Mouse (Mus musculus) kidney, embryonic 14.5 days (tissue): ENCODE data around the gene Rsph6a. TPM values are rescaled to one million over a fixed set of nuclear protein-coding genes. Genes with fewer than 3 reads are reported as not detected.

Source experiments
- ATAC-seq: fragments of 200-750 bp; cut with Nextera tagmentation; 2 replicates; pipeline ENCODE4 v1.8.0; 2017; ENCODE audit warnings: moderate number of reproducible peaks, mild to moderate bottlenecking, moderate TSS enrichment, moderate library complexity; ENCODE audit not compliant: low FRiP score, low TSS enrichment
- H3K27ac ChIP-seq: fragments of 300-500 bp; sonication (generic); 2 replicates; pipeline ENCODE4 v1.5.1; 2014; ENCODE audit warnings: low read depth, mild to moderate bottlenecking, low read length, moderate library complexity, mixed read lengths
- H3K27me3 ChIP-seq: fragments of 300-500 bp; sonication (generic); 2 replicates; pipeline ENCODE4 v1.6.1; 2014; ENCODE audit warnings: mild to moderate bottlenecking, low read length; ENCODE audit not compliant: control insufficient read depth, insufficient read depth
- H3K36me3 ChIP-seq: fragments of 300-500 bp; sonication (generic); 2 replicates; pipeline ENCODE4 v1.6.1; 2014; ENCODE audit warnings: low read length, mixed read lengths; ENCODE audit not compliant: control insufficient read depth, insufficient read depth
- H3K4me1 ChIP-seq: fragments of 300-500 bp; sonication (generic); 2 replicates; pipeline ENCODE4 v1.6.1; 2014; ENCODE audit warnings: low read length, mixed read lengths; ENCODE audit not compliant: control insufficient read depth, insufficient read depth
- H3K4me2 ChIP-seq: fragments of 300-500 bp; sonication (generic); replicated peaks from 2 replicates; pipeline ENCODE4 v1.6.1; 2014; ENCODE audit warnings: low read depth, mild to moderate bottlenecking, low read length
- H3K4me3 ChIP-seq: fragments of 300-500 bp; sonication (generic); 2 replicates; pipeline ENCODE4 v1.5.1; 2014; ENCODE audit warnings: mild to moderate bottlenecking, low read length
- H3K9ac ChIP-seq: fragments of 300-500 bp; sonication (generic); 2 replicates; pipeline ENCODE4 v1.6.1; 2014; ENCODE audit warnings: low read depth, mild to moderate bottlenecking, low read length, moderate library complexity
- H3K9me3 ChIP-seq: fragments of 300-500 bp; sonication (generic); 2 replicates; pipeline ENCODE4 v1.6.1; 2016; ENCODE audit warnings: low read length; ENCODE audit not compliant: control insufficient read depth
- WGBS: fragments of 180-500 bp; shearing (Covaris S2); extraction: QIAGEN DNeasy Blood & Tissue Kit; methylation state at CpG from one replicate; pipeline ENCODE4 v1.1.7; 2014; 5-methylcytosine and 5-hydroxymethylcytosine counted together
- polyA plus RNA-seq: library from polyadenylated mRNA; unstranded; fragments of >200 nt; fragmentation: Nextera tagmentation; extraction: Ambion mirVana; gene quantifications from 2 replicates; pipeline ENCODE4 v1.2.1, GENCODE M21; 2014

The Rsph6a gene
- polyA plus RNA-seq, 1 experiment from 2014 or later: not detected

- no peak overlapping the region for H3K9ac ChIP-seq
- peaks cover 24% of the 10 kb centered on the region for H3K36me3 ChIP-seq
- ATAC-seq: no peak
- H3K27ac ChIP-seq: no peak overlapping the region
- WGBS: 40% methylated on average over 10 of the region's 10 CpGs
- no peaks in the 10 kb centered on the region for H3K9me3 ChIP-seq
- no peak overlapping the region for H3K4me2 ChIP-seq
- H3K4me1 ChIP-seq: peaks cover 40% of the 10 kb centered on the region
- H3K27me3 ChIP-seq: no peaks in the 10 kb centered on the region
- no peak overlapping the region for H3K4me3 ChIP-seq
These were observed 34.3 kb downstream of the Rsph6a start for GRCm38 (mm10) chr7:19088813-19089212.

- Histone ChIP-seq H3K36me3 (peaks cover 24% of the 10 kb centered on the region), H3K27me3 (no peaks in the 10 kb centered on the region), H3K4me2 (peak overlapping the region; percentile 95), H3K9ac (peak overlapping the region; percentile 14; the same call in 1 of the 2 replicates), H3K4me1 (peaks cover 26% of the 10 kb centered on the region), H3K27ac (no peak overlapping the region), H3K4me3 (no peak overlapping the region; the same call in 1 of the 2 replicates), H3K9me3 (no peaks in the 10 kb centered on the region)
- WGBS: 33% methylated on average over 14 of the region's 17 CpGs
- no peak for ATAC-seq
These were observed 37.4 kb downstream of the Rsph6a start for GRCm38 (mm10) chr7:19091913-19092312.

- Histone ChIP-seq H3K36me3 (peaks cover 26% of the 10 kb centered on the region), H3K27ac (peak overlapping the region; percentile 82), H3K4me1 (peaks cover 32% of the 10 kb centered on the region), H3K9ac (peak overlapping the region; percentile 14), H3K27me3 (no peaks in the 10 kb centered on the region), H3K4me3 (peak overlapping the region; percentile 78), H3K4me2 (peak overlapping the region; percentile 95), H3K9me3 (no peaks in the 10 kb centered on the region)
- WGBS: 4% methylated on average over 38 of the region's 38 CpGs
- peak; percentile 48 for ATAC-seq
These were observed 38.1 kb downstream of the Rsph6a start for GRCm38 (mm10) chr7:19092381-19093173.

- Histone ChIP-seq H3K9me3 (no peaks in the 10 kb centered on the region), H3K4me3 (peak overlapping the region; percentile 78), H3K27me3 (no peaks in the 10 kb centered on the region), H3K36me3 (peaks cover 26% of the 10 kb centered on the region), H3K9ac (peak overlapping the region; percentile 14), H3K4me1 (peaks cover 33% of the 10 kb centered on the region), H3K27ac (peak overlapping the region; percentile 82), H3K4me2 (peak overlapping the region; percentile 95)
- under 1% methylated on average over 8 of the region's 15 CpGs for WGBS
- peak; percentile 51 for ATAC-seq
These were observed 38.7 kb downstream of the Rsph6a start for GRCm38 (mm10) chr7:19093174-19093521.

GRCm38 (mm10) chr7:19093537-19094385 lies 39.3 kb downstream of the Rsph6a start:
- Histone ChIP-seq H3K4me3 (peak overlapping the region; percentile 78), H3K4me2 (peak overlapping the region; percentile 95), H3K27me3 (no peaks in the 10 kb centered on the region), H3K9me3 (no peaks in the 10 kb centered on the region), H3K27ac (peak overlapping the region; percentile 87), H3K4me1 (peaks cover 33% of the 10 kb centered on the region), H3K9ac (peak overlapping the region; percentile 92), H3K36me3 (peaks cover 22% of the 10 kb centered on the region)
- peak; percentile 86 for ATAC-seq
- WGBS: 1% methylated on average over 45 of the region's 45 CpGs

GRCm38 (mm10) chr7:19094471-19094825 lies 40.0 kb downstream of the Rsph6a start, which contains the start of gene Six5:
Gene Six5 (plus strand): TSS chr7:19094594.
- Histone ChIP-seq H3K4me1 (peaks cover 33% of the 10 kb centered on the region), H3K4me2 (peak within 1 kb of the TSS; percentile 95), H3K27me3 (no peaks in the 10 kb centered on the region), H3K4me3 (peak within 1 kb of the TSS; percentile 78), H3K9ac (peak within 1 kb of the TSS; percentile 92), H3K27ac (peak within 1 kb of the TSS; percentile 87), H3K36me3 (peaks cover 22% of the 10 kb centered on the region), H3K9me3 (no peaks in the 10 kb centered on the region)
- 0% methylated on average over 11 of the region's 36 CpGs for WGBS
- ATAC-seq: no peak

GRCm38 (mm10) chr7:19094826-19095750 lies 40.6 kb downstream of the Rsph6a start:
- Histone ChIP-seq H3K9ac (peak overlapping the region; percentile 92), H3K9me3 (no peaks in the 10 kb centered on the region), H3K4me3 (peak overlapping the region; percentile 78), H3K4me1 (peaks cover 33% of the 10 kb centered on the region), H3K36me3 (peaks cover 22% of the 10 kb centered on the region), H3K27me3 (no peaks in the 10 kb centered on the region), H3K4me2 (peak overlapping the region; percentile 95), H3K27ac (peak overlapping the region; percentile 87)
- WGBS: under 1% methylated on average over 77 of the region's 87 CpGs
- ATAC-seq: 0 out of 2 replicates have a peak, but pooled peaks have one; percentile 1

- Histone ChIP-seq H3K4me1 (peaks cover 33% of the 10 kb centered on the region), H3K4me2 (peak overlapping the region; percentile 95), H3K4me3 (peak overlapping the region; percentile 78), H3K9ac (peak overlapping the region; percentile 92), H3K36me3 (peaks cover 16% of the 10 kb centered on the region), H3K27ac (peak overlapping the region; percentile 87), H3K27me3 (no peaks in the 10 kb centered on the region), H3K9me3 (no peaks in the 10 kb centered on the region)
- peak; percentile 15 for ATAC-seq
- 0% methylated on average over 19 of the region's 19 CpGs for WGBS
These were observed 41.2 kb downstream of the Rsph6a start for GRCm38 (mm10) chr7:19095751-19096110.
